Mouse (Mus musculus): ENCODE data around the gene B4galt7.
"Not testable (repeated sequence)": the region's sequence is repeated elsewhere in the genome, so short reads cannot be mapped to it uniquely, and the experiment has no call there.

B4galt7 gene

DNA sequence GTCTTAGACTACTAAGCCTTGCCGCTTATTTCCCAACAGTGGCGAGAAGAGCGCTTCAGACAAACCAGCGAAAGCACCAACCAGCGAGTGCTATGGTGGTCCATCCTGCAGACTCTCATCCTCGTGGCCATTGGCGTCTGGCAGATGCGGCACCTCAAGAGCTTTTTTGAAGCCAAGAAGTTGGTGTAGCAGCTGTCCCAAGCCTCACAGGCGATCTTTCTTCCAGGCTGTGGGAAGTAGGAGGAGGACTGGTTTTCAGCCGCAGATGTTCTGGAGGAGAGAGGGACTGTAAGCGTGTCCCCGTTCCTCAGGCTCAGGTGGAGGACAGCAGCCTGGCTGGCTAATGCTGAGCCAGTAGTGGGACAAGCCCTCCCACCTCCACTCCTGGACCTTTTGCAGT, 2.9 kb upstream of the B4galt7 start:
- DNase-seq (ENCODE audit: low spot score in 2 of 2) = no peak

DNA sequence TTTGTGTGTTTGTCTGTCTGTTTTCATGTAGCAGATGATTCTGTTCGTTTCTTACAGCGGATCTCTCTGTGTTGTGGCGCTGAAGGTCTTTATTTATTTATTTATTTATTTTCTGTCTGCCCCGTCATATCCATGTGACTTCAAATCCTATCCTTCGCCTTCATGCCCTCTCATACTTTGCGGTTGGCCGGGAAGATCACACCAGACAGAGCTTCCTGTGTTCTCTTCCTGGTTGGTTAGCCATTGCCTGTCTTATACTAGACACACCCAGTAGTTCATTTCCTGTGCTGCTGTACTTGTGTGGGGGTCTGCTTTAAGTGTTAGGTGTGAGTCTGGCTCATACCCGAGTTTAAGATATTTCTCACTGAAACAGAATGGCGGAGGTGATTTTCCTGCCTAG, 961 bp downstream of the B4galt7 start:
- DNase-seq (ENCODE audit: low spot score in 2 of 2) = no peak

DNA sequence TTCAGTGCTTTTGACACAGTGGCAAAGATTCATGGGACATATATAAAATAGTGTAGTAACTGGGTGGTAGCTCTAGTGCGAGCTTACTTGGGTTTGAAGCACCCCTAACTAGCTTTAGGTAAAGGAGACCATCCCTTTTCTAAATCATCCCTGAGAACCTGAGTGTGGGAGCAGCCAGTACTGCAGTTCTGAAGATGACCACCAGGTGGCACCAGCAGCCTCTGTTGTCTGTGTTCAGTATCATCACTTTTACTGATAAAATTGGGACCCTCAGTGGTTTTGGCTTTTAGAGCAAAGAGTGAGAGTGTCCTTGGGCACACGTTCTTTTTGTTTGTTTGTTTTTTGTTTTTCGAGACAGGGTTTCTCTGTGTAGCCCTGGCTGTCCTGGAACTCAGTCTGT, 1.9 kb downstream of the B4galt7 start:
- peak; percentile 92 for DNase-seq (ENCODE audit: low spot score in 2 of 2)

DNA sequence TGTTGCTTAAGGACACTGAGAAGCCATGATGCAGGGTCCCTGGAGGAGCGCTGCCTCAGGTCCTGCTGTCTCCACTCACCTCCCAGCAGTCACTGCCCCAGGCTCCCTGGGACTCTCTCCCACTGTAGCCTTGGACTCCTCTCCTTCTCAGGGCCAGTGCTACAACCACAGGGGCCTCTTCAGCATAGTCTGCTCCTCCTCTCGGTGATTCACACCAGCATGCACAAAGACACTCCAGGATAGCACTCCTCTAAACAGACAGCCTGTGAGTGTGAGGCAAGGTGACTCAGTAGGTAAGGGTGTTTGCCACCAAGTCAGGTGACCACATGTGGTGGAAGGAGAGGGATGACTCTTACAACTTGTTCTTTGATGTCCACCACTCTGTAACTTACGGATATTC, 4.9 kb downstream of the B4galt7 start:
- no peak for DNase-seq (ENCODE audit: low spot score in 2 of 2)

DNA sequence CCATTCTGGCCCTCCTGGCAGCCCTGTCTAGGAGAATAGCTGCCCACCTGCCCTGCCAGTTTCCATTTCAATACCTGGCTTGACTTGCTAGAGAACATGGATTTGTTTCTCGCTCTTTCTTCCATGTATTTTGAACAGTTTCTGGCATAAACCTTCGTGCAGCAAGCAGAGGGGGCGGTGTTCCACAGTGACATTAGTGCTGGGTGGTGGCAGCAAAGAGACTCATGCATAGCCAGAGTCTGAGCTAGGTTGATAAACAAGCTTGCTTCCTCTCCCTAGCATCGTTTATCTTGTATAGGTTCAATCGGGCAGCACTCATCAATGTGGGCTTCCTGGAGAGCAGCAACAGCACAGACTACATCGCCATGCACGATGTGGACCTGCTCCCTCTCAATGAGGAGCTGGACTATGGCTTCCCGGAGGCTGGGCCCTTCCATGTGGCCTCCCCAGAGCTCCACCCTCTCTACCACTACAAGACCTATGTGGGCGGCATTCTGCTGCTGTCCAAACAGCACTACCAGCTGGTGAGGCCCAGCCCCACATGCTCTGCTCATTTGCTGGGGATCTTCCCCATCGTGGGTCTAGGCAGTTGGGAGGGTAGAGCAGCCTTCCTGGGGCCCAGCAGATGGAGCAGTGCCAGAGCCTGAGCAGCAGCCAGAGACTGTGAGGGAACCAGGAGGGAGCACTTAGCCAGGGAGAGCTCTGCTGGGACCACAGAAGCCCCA, 7.4 kb downstream of the B4galt7 start:
- DNase-seq (ENCODE audit: low spot score in 2 of 2) = no peak

DNA sequence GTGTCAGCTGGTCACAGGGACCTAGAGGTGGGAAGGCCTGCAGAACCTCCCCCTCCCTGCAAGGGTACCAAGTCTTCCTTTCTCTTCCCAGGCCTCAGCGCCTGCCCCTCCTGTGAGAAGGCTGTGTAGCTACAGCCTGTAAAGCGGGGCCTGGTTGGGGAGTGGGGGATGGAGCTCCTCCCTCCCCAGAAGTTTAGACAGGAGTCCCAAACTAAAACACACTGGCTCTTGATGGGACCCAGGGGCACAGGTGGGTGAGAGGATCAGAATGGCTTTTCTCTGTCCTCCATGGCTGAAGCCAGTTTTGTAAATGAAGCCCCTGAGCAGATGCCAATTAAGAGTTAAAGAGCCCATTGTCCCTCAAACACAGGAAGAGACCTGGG, 7.9 kb downstream of the B4galt7 start:
- no peak for DNase-seq (ENCODE audit: low spot score in 2 of 2)

DNA sequence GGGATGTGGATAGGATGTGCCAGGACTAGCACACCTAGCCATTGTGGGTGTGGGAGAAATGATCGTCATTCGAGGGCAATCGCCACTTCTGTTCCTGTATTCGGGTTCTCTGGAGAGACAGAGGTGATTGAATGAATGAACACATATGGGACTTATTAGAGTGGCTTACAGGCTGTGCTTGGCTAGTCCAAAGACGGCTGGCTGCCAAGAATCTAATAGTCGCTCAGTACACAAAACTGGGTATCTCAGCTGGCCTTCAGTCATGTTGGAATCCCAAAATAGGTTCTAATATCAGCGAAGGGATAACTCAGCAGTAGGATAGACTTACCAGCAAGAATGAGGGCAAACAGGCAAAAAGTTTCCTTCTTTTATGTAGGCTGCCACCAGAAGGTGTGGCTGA, 12.3 kb downstream of the B4galt7 start:
- no peak for DNase-seq (ENCODE audit: low spot score in 2 of 2)

DNA sequence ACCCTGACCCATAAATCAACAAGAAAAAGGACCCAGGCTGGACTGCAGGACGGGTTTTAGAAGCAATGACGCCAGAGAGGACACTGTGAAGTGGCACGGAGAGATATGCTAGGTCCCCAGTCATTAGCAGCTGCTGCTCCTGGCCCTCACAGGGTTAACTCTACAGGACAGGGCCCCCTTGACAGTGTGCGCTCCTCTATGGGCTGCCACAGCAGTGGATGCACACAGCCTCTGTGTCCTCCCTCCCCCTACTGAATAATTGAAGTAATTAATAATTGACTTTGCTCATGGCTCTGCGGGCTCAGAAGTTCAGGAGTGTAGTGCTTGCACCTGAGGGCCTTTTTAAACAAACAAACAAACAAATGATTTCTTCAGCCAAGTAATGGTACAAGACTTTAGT, 13.8 kb downstream of the B4galt7 start:
- DNase-seq (ENCODE audit: low spot score in 2 of 2) = no peak

DNA sequence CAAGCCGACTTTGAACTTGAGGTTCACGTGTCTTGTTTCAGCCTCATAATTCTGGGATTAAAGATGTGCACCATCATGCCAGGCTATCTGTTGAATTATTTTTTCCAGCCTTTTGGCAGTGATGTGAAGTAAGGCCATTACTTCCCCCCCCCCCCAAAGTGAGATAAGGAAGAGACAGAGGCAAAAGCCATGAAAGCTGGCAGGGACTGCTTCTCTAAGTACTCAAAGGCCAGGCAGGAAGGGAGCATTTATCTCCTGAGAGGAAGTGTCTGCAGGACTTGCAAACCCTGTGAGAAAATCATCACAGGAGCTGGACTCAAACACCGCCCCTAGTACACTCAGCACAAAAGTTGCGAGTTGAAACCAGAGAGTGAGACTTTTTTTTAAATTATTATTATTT, 19.6 kb downstream of the B4galt7 start:
- DNase-seq (ENCODE audit: low spot score in 2 of 2) = no peak

DNA sequence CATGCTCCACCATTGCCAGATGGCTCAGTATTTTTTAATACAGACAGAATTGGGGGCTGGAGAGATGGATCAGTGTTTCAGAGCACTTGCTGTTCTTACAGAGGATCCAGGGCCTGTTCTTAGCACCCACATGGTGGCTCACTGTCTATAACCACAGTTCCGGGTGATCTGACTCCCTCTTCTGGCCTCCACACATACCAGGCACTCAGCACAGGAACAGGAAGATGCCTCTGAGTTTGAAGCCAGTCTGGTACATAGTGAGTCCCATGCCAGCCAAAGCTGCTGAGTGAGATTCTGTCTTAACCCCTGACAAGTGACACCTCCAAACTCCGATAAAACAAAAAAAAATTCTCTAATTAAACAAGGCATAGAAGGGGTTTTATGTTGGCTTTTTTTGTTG, 20.6 kb downstream of the B4galt7 start:
- no peak for DNase-seq (ENCODE audit: low spot score in 2 of 2)

DNA sequence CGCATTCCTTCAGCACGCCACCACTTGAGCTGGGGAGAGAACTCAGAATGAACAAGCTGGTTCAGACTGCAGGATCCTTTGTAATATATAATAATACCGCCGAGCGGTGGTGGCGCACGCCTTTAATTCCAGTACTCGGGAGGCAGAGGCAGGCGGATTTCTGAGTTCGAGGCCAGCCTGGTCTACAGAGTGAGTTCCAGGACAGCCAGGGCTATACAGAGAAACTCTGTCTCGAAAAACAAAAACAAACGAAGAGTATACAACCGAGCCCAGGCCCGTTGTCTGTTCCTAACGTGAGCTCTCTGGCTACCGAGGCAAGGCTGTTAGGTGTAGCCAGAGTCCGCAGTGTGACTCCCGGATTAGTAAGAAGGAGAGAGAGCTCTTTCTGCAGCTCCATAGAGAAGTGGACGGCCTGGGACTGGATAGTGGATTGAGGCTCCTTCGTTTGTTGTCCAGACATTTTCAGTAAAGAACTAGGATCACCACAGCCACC, 22.5 kb downstream of the B4galt7 start:
- not testable (repeated sequence) for DNase-seq (ENCODE audit: low spot score in 2 of 2)

DNA sequence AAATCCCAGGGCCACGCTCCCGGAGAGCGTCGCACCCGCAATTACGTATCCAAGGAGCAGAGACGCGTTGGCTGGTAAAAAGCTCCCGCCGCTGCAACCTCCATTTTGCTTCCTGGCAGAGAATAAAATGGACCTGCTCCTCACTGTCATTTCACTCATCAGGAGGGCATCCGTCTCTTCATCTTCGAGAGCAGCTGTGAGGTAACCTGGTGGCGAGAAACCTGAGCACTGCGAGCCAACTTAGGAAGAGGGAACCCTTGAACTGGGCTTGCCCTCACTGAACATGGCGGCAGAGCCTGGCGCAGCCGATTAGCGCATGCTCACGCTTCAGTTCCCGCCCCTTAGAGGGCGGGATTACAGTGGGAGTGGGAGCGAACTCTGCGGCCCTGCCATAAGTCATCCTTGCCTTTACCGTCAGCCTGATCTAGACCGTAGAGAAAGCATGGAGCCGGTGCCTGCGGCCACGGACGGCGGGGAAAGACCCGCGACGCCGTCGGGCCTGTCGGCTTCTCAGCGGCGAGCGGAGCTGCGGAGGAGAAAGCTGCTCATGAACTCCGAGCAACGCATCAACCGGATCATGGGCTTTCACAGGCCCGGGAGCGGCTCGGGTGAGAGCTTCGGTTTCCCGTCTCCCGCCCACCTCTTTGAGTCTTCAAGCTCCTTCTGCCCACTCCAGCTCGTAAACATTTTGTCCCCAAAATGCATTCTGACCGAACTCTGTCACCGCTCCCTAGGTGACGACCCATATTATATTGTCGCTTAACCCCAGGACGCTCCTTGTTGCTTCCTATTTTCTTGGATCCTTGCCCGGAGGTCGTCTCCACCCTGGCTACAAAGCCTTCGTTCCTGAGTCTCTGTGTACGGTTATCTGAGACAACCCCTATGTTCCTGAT, 23.2 kb downstream of the B4galt7 start, which contains the start of gene Caml:
Gene Caml (plus strand): TSS at position 357 of the 893 bp plus-strand sequence.
- DNase-seq (ENCODE audit: low spot score in 2 of 2) = peak; percentile 83 to 91

DNA sequence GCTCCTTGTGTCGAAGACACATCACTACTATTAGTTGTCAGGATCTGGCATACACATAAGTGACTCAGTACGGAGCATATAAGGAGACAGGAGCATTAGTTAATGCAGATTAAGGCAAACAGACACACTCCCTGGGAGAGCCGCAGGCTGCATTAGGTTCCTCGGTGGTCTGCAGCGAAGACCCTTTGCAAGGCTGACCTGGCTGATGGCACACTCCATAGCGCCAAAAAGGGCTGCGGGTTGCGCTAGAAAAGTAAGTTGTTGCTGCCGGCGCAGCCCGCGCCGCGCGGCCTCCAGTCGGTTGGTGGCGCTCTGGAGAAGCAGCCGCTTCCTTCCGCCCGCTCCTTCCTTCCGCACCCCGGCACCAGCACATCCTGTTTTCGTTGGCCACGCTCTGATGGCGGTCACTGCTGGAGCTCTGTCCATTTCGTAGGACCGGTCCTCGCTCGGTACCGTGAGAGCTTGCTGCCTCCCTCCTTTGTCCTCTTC, 35.0 kb downstream of the B4galt7 start, which contains the start of gene Ddx46:
Gene Ddx46 (plus strand): TSS at position 389 of the 489 bp plus-strand sequence.
- peak; percentile 87 to 90 for DNase-seq (ENCODE audit: low spot score in 2 of 2)

DNA sequence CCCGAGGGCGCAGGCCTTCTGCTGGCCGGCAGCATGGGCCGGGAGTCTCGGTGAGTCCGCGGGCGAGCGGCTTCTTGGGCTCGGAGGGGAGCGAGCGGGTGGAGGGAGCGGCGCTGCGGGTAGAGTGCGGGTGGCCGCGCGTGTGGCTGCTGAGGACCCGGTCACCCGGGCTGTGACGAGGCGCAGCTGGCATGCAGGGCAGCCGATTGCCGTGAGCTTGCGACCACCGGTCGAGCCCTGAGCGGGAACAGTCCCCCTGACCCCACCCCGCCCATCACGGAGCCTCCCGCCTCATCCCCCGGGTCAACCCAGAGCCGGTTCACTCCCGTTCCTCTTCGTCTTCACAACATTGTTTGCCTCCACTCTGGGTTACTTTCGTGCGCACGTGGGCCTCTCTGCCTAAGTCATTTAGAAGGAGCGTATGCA, 35.5 kb downstream of the B4galt7 start:
- DNase-seq (ENCODE audit: low spot score in 2 of 2) = no peak

DNA sequence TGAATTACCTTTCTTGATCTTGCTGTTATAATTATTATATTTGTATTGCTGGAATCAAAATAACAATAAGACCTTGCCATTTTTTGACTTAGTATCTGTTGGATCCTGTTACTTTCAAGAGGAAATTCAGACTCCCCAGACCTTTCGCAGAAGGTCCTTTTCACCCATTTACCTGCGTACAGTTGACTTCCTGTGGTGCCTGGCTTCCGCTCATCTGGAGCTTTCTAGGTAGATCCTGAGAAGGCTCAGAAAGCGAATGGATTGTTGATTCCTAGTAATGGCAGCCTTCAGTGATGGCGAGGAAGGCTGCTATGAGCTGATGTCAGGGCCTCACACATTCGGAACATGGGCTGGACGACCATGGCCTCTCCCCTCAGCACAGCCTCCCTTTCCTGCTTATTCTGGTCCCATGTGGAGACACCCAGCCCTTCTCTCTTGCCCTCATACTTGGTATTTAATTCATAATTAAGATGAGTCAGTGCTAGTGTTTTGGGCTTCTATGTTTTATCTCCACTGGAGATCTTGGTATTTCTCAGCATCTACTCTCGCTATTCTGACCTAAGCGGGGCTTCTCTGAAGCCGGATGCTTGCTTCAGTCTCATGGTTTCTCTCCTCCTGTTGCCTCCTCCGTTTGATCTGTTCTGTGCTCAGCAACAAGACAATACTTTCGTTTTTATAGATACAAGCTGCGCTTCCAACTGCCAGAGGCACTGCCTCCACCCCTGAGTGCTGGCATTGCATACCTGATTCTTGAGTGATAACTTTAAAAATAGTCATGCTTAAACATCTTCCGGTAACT, 36.7 kb downstream of the B4galt7 start:
- no peak for DNase-seq (ENCODE audit: low spot score in 2 of 2)

DNA sequence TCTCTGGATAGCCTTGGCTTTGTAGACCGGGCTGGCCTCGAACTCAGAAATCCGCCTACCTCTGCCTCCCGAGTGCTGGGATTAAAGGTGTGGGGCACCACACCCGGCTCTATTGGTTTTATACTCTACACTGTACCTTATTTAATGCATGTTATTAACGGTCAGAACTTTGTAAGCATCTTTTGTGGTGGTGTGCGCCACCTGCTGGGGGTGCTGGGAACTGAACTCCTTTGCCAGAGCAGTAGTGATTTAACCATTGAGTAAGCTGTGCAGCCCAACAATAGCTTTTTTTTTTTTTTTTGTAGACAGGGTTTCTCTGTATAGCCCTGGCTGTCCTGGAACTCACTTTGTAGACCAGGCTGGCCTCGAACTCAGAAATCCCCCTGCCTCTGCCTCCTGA, 40.8 kb downstream of the B4galt7 start:
- DNase-seq (ENCODE audit: low spot score in 2 of 2) = peak; percentile 83 to 86

DNA sequence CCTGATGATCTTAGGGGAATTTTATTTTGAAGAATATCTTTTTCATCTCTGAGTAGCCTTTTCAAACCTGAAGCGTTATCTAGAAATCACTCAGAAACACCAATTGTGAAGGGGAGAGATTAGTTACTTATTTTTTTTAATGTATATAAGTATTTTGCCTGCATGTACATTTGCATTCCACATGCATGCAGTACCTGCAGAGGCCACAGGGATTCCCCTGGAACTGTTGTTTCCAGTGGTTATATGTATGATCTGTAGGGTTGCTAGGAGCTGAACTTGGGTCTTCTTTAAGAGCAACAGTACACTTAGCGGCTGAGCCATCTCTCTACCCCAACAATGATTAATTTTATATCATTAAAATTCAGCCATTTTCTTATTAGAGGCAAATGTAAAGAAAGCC, 44.8 kb downstream of the B4galt7 start:
- peak in 1 of 2 experiments; percentile 9 for DNase-seq (ENCODE audit: low spot score in 2 of 2)

DNA sequence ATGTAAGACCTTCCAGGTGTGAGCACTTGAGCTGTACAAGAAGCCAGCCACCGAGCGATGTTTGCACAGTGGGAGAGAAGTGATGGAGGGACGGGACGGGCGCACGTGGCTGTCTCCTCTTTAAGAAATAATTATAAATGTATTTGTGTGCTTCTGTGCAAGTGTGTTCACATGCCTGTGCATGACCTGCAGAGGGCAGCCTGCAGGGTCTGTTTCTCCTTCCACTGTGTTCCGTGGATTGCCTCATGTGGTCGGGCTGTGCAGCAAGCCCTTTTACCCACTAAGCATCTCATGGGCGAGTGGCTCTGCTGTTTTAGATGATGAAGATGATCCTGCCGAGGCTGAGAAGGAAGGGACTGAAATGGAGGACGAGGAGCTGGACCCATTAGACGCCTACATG, 50.4 kb downstream of the B4galt7 start:
- no peak for DNase-seq (ENCODE audit: low spot score in 2 of 2)

DNA sequence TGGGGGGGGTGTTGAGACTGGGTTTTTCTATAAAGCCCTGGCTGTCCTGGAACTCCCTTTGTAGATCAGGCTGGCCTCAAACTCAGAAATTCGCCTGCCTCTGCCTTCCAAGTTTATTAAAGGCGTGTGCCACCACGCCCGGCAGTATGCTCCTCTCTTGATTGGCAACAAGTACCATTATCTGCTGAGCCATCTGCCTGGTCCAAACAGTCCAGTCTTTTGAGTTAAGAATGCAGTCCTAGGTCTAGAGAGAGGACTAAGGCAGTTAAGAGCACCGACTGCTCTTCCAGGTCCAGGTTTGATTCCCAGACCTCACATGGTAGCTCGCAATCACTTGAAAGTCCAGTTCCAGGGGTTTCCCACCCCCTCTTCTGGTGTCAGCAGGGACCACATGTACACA, 51.3 kb downstream of the B4galt7 start:
- no peak for DNase-seq (ENCODE audit: low spot score in 2 of 2)
